Mouse (Mus musculus): Measurements from ENCODE around the gene Gch1.
A peak's percentile ranks its signal among the peaks of the same experiment; 100 is the strongest.
"Not testable (repeated sequence)": the region's sequence is repeated elsewhere in the genome, so short reads cannot be mapped to it uniquely, and the experiment has no call there.

Gch1 gene

DNA sequence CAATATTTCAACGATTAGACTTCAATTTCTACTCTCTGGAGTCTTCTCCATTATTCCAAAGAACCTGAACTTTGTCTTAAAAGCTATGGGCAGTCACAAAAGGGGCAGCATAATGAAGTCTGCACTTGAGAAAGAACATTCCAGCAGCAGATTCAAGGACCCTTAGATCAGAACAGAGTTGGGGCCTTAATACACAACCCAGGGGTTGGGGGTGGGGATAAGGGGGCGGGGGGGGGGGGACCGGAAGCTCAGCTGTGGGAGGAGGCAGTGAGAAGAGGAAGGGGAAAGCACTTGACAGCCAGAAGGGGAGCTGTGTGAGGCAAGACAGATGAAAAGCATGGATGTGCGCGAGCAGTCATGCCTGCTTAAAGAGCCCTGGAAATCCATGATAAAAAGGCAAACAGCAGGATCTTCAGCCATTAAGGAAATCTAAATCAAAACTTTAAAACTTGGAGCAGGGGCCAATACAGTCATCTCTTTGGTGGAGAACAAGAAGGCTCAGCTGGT is 27.2 kb downstream of the Gch1 start:
- no peak for DNase-seq

DNA sequence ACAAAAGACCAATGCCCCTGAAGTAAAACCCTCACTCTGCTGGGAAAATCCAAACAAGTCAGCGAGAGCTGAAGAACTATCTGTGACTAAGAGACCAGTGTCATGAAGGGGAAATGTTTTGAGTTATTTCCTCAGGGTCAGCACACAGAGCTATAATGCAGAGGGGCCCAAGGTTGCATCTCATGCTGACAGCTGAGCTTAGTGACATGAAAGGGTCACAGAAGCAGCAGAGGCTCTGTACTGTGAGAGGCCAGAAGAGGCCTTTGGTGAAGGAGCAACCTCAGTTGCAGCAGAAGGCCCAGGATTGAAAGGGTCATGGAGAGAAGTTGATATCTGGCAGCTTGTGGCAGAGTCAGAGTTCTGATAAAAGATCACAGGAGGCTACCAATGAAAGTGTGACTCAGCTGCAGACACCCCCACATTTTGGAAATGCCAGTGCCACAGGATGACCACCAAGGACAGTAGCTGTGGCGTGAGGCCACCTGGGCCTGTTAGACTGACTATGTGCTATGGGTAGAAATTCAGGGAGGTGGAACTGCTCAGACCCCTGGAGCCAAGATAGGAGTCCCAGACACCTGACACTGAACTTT is 29.1 kb downstream of the Gch1 start:
- no peak for DNase-seq

DNA sequence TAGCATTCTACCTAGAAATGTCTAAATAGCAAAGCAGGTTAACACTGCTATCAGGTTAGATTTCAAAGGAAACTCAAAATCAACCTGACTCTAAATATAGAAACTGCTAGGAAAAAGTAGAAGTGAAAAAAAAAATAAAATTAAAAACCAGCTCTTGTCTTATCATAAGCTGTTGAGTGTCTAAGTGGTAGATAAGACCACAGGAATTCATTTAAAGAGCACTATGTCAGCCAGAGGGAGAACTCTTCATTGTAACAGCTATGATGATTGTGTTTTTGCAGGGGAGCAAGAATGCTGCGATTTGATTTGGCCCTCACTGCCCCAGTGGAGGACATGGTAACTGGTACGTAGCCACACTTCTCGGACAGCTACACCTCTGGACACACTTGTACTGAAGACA is 34.9 kb downstream of the Gch1 start:
- no peak for DNase-seq

DNA sequence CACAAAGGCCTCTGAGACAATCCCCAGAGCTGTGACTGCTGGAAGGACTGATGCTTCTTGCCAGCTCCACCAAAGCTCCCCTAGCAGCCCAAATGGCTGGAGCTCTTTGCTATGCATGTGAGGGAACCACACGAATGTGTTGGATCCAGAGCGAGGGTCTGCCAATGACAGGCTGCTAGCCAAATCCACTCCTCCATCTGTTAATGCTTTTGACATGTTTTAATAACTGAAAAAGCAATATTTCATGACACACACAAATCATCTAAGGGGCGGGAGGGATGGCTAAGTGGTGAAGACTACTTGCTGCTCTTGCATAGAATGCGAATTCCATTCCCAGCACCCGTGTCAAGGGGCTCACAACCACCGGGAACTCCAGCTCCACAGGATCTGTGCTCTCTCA is 37.9 kb downstream of the Gch1 start:
- DNase-seq, result no peak

DNA sequence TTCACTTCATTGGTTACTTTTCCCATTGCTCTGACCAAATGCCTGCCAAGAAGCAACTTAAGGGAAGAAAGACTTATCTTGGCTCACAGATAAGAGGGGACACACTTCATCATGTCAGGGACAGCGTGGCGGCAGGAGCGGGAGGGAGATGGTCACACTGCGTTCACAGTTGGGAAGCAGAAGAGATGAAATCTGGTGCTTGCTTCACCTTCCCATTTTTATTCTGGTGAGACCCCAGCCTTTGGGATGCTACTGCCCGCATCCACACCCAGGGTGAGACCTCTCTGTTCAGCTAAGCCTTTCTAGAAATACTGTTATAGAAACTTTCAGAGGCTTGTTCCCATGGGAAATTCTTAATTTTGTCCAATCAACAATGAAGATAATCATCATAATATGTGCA is 44.9 kb downstream of the Gch1 start:
- no peak for DNase-seq

DNA sequence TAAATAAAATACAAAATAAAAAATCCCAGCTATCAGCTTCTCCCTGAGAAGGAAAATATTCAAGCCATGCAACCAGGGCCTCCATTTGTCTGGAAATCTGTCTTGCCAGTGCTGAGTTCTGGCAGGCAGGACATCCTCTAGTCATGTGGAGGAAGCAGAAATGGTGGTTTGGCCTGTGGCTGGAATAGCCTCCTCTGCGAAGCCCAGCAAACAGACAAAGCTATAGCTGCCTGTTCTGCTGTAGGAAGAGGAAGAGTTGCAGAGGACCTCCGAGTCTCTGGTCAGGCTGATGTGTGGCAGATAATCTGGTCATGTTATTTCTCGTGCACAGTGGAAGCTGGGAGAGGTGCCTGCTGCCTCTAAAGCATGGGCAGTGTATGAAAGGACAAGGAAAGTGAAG is 50.4 kb downstream of the Gch1 start:
- DNase-seq, result no peak

DNA sequence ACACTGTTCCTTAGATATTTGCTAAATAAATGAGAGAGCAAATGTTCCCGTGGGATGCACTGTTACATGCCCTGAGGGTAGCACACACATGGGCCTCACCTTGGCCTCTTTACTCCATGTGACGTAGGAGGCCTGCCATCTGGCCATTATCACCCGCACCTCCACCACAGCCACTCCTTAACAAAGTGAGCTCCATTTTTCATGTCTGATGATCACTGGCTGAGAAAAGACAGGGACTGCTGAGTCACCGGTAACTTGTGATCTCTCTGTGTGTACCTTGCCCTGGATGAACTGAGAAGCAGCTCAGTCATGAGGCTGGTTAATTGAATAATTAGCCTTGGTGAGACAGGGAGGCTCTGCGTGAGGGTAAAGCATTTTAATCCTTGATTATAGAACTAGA is 52.6 kb downstream of the Gch1 start:
- peak; percentile 63 to 71 for DNase-seq

DNA sequence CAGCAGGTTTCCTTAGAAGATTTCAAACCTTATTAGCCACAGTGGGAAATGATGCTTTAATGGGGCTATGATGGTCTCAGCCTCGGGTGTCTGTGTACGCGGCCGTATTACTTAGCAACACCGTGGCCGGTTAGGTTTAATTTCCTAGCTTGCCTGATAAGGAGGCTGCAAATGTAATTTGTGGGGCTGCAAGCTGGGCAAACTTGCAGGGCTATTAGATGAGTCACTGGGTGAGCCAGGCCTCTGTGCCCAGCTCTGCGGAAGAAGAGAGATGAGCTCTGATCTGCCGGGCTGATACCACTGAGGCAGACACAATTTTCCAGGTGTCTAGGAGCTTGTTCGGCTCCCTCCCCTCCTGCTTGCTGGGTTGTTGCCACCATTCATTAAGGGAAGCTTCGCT is 55.3 kb downstream of the Gch1 start:
- DNase-seq, result no peak

DNA sequence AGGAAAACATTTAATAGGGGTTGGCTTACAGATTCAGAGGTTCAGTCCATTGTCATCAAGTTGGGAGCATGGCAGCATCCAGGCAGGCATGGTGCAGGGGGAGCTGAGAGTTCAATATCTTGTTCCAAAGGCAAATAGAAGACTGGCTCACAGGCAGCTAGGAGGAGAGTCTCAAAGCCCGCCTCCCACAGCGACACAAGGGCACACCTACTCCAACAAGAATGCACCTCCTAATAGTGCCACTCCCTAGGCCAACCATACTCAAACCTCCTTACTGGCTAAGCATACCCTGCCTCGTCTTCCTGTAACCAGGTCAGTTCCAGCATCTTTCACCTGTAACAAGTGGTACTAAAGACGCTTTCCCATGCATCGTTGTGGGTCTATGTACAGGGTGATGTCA is 61.2 kb downstream of the Gch1 start:
- DNase-seq, result no peak

DNA sequence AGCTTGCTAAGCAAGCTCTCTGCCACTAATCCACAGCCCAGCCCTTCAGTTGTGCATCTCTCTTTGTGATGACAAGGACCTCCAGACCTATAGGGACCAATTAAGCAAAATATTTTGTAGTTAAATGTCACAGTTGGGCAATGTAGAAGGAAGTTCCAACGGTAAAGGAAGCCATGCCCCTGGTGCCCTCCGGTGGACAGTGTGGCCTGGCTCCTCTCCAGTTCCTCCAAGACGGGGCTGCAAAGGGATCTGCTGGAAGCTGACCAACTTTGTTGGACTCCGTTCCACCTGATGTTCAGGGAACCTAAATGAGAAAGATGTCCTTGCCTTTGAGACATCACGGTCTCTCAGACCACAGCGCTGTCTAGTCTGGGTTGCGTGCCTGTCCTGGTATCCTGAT is 71.7 kb downstream of the Gch1 start:
- DNase-seq, result no peak

DNA sequence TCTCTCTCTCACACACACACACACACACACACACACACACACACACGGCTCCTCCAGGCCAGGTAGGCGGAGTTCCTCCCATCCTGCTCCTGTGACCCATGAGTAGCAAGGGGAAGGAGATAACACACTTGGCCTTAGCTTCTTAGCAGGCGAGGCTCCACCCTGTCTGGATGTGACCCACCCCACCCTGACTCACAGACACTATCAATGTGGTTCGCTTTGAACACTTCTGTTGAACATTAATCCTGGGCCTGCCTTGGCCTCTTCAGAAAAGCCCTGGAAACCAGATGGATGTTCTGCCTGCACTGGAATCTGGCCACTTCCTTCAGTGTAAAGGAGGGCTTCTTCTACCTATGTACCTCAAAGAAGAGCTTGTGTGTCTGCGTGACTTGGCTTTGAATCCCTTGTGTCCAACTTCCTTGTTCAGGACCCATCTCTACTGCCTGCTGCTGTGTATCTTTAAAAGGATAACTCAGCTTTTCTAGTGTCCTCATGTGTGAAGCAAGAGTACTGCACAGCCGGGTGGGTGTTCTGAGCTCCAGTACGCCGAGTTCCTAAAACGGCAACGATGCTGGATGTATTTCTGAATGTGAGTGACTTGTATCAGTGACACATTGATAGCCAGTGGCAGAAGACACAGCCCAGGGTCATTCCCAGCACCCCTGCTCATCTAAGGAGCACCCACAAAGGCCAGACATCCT is 73.0 kb downstream of the Gch1 start:
- no peak for DNase-seq

DNA sequence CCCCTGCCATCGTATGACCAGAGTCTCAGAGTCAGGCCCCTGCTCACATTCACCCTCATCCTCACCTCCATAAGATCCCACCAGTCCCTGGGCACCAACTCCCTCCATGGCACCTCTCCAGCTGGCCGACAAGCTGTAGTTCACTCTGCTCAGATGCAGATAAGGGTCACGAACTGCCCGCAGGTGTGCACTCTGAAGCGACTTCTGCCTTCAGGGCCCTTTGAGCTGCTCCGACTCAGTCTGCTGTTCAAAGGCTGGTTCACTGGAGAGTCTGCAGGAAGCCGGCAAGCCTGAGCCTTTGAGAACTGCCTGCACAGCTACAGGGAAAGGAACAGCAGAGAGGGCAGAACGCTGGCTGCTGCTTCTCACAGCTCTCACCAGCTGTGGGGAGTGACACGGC is 74.1 kb downstream of the Gch1 start:
- DNase-seq, result peak in 1 of 2 experiments; percentile 8

DNA sequence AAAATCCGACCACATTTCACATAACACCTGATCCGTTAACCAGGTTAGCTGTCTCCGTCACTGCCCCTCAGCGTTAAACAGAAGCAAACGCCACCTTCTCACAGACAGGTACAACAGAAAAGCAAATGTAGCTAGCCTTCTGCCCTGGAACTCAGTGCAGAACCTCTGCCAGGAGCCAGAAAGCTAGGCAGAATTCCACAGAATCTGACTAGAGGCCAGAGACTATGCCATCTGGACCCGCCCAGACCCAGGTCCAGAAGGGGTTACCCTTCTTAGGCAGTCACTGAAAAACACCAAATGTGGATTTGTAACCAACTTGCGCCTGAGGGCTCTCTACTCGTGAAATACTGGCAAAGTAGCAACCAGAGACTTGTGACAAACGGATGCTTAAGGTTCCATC is 77.9 kb downstream of the Gch1 start:
- no peak for DNase-seq

DNA sequence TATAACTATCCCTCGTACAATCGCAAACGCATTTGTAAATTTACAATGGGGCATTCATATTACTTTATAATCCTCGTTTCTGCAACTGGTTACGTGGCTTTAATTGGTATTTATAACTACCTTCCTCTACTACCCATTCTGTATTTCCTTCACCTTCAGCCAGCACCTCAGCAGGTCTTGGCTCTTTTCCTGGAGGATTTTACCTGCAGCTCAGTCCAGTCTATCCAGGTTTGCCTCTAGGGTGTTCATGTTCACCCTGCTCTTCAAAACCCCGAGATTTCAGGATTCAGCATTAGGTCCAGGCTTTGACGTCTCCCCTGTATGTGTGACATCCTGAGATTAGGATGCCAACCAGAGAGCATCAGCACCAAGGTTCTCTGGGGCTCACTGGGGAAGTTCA is 78.8 kb downstream of the Gch1 start:
- DNase-seq, result not testable (repeated sequence)

DNA sequence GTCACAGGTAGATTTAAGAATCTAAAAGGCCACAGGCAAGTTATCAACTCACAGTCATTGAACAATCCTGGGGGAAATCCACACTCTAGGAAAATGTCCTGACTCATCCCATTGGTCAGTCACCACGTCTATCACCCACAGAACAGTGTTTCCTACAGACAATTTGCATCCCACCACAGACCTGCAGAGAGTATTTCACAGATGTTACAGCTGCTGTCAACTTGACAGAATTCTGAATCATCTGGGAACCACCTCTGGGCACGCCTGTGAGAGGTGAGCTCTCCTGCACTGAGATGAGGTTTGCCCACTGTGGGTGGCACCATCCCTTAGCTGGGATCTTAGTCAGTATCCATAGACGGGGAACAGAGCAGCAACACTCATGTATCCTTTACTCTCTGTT is 81.8 kb downstream of the Gch1 start:
- no peak for DNase-seq

DNA sequence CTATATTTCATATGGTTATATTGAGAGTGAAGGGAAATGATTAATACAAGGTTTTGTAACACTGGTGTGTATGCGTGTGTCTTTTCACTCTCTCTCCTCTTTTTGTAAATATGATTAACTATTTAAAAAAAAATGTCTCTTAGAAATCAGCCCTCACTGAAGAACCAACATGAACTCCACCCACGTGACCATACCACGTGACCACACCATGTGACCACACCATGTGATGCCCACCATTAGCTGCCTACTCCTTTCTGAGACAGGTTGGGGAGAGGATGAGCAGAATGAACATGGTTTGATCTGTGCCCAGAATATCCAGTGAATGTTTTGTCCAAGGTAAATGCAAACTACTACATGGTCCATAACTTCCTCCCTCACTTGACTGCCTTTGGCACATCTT is 83.5 kb downstream of the Gch1 start:
- DNase-seq, result no peak

DNA sequence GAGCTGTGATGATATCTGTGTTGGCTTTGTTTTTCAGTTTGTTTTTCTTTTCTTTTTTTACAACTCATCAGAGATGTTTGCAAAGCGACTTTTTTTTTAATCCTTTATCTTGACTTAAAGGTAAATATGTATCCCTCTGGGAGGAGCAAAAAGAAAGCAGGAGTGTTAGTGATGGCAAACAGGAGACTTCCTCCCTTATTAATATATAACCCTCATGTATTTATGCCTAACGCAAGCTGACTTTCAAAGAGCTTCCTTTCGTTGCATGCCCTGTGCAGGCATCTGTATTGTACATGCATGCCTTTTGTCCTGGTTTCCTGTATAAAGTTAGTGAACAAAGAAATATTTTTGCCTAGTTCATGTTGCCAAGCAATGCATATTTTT is 84.0 kb downstream of the Gch1 start:
- DNase-seq, result no peak

DNA sequence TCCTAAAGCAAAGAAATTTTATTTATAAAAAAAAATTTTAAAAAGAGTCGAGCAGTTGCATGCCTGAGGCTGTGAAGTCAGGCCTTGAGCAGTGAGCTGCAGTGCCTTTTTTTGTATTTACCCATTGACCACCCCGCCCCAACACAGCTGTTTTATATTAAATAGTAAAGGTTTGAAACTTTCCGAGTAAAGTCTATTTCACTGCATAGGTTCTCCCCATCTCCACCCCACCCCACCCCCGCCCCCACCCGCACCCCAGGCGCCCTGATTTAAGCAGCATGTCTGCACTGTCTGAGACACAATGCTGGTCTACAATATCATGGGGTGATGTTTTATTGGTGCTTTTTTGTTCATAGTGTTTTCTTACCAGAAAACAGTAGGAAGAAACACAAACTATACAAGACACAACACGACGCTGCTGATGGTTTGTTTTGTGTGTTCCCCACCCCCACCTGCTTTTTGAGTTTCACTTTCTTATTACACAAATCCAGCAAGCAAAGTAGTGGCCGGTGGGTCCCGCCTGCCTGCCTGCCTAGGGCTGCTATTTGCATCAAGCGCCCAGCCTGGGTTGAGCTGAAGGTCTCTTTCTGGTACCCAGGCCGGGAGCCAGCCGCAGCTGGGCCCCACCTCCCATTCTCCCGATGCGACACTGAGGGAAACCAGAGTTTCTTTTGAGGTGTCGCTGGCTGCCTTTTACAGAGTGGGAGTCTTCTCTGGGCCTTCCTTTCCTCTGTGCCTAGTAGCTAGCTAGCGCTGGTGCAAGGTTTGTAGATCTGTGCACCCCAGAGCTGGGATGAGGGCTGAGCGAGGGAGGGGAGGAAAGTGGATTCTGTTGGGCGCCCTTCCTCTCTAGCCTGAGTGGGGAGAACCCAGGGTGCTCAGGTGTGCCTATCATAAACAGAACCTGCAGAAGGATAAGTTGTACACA is 84.7 kb downstream of the Gch1 start:
- DNase-seq, result no peak

All from kidney, adult 8-10 months (tissue).